Mouse (Mus musculus): ENCODE measurements at regions not wholly inside any gene's neighbourhood (a gene's known extent, or its start where the extent isn't known, plus 50 kb on each side); places are given as distances from the start of the nearest gene placed in this dataset.

DNA sequence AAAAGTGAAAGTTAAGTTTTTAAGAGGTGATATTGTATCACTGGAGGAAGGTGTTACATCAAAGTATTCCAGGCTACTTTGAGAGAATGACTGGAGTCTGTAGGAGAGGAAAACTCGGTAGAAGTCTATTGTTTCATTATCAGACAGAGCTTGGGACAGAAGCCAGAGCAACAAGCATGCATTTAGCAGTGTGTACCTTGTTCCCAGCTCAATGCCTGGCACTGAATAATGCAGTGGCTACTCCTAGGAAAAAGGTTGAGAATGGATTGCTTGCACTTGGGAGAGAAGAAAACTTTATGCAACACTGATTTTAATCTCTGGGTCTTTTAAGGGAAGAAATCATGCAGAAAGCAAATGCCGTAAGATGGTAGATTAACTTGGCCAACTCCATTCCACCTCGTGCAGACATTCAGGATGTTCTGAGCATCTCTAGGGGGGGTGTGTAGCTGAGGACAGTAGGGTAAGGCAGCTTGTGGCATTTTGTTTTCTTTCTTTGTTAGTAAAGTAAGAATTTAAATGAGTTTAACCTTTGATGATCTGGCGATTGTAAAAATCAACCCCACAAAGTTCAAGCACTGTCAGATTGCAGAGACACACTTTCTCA, 138.5 kb upstream of the Astn2 start:
- Histone ChIP-seq H3K4me2 (replicated peaks) (no peak overlapping the region), H3K27me3 (no peaks in the 10 kb centered on the region), H3K9me3 (replicated peaks) (no peaks in the 10 kb centered on the region), H3K4me3 (replicated peaks) (no peak overlapping the region), H3K27ac (replicated peaks) (no peak overlapping the region), H3K4me1 (no peaks in the 10 kb centered on the region), H3K9ac (no peak overlapping the region), H3K36me3 (no peaks in the 10 kb centered on the region)
- no peak for ATAC-seq (ENCODE audit: insufficient number of reproducible peaks, low FRiP score, low TSS enrichment, low read depth)
- 55% methylated on average over 4 of the region's 4 CpGs for WGBS

DNA sequence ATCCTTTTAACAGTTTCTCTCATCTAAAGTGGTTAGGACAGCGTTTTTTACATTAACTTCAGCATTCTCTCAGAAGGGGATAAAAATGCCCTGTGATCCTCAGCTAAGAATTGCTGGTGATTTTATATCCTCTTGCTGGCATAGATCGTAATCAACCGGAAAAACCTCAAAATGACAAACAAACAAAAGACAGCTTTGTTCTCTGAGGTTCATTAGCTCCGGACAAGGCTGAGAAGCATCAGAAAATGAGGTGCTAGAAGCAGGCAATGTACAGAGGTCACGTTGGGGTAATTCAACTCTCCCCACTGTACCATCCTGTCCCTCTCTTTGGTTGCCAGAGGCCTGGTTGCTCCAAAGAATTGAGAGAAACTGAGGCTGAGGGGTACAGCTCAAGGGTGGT, 120.0 kb upstream of the Astn2 start:
- Histone ChIP-seq H3K9ac (no peak overlapping the region), H3K4me2 (replicated peaks) (no peak overlapping the region), H3K4me1 (no peaks in the 10 kb centered on the region), H3K36me3 (no peaks in the 10 kb centered on the region), H3K4me3 (replicated peaks) (no peak overlapping the region), H3K27ac (replicated peaks) (no peak overlapping the region), H3K9me3 (replicated peaks) (no peaks in the 10 kb centered on the region), H3K27me3 (no peaks in the 10 kb centered on the region)
- 45% methylated on average over 5 of the region's 5 CpGs for WGBS
- no peak for ATAC-seq (ENCODE audit: insufficient number of reproducible peaks, low FRiP score, low TSS enrichment, low read depth)

DNA sequence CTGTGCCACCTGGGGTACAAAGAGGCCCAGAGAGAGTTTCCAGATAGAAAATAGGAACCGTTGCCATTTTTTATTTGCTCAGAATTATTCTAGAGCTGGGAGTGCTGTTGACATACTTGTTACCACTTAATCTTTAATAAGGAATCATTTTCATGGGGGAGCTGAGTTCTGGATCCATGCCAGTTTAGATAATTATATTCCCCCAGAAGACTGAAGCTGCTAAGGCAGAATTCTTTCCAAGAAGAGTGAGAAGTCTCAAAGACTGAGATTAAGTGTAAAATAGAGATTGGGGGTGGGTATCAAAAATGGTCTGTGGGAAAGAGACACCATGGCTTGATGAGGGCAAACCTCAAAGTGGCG, 119.5 kb upstream of the Astn2 start:
- no peaks in the 10 kb centered on the region for H3K27me3 ChIP-seq
- no peaks in the 10 kb centered on the region for H3K4me1 ChIP-seq
- ATAC-seq (ENCODE audit: insufficient number of reproducible peaks, low FRiP score, low TSS enrichment, low read depth): no peak
- no peak overlapping the region for H3K4me3 ChIP-seq (replicated peaks)
- no peaks in the 10 kb centered on the region for H3K9me3 ChIP-seq (replicated peaks)
- no peaks in the 10 kb centered on the region for H3K36me3 ChIP-seq
- no peak overlapping the region for H3K27ac ChIP-seq (replicated peaks)
- 69% methylated on average over 2 of the region's 2 CpGs for WGBS
- no peak overlapping the region for H3K9ac ChIP-seq
- no peak overlapping the region for H3K4me2 ChIP-seq (replicated peaks)

GRCm38 (mm10) chr4:66523238-66523885, 119.0 kb upstream of the Astn2 start:
- H3K36me3 ChIP-seq: no peaks in the 10 kb centered on the region
- no peaks in the 10 kb centered on the region for H3K9me3 ChIP-seq (replicated peaks)
- H3K4me3 ChIP-seq (replicated peaks): no peak overlapping the region
- 40% methylated on average over 8 of the region's 8 CpGs for WGBS
- H3K27me3 ChIP-seq: no peaks in the 10 kb centered on the region
- ATAC-seq (ENCODE audit: insufficient number of reproducible peaks, low FRiP score, low TSS enrichment, low read depth): peak; percentile 57
- no peak overlapping the region for H3K9ac ChIP-seq
- no peak overlapping the region for H3K27ac ChIP-seq (replicated peaks)
- no peak overlapping the region for H3K4me2 ChIP-seq (replicated peaks)
- no peaks in the 10 kb centered on the region for H3K4me1 ChIP-seq

GRCm38 (mm10) chr4:66522097-66522809, 117.8 kb upstream of the Astn2 start:
- H3K27me3 ChIP-seq: no peaks in the 10 kb centered on the region
- no peak overlapping the region for H3K9ac ChIP-seq
- H3K4me1 ChIP-seq: no peaks in the 10 kb centered on the region
- no peak overlapping the region for H3K4me3 ChIP-seq (replicated peaks)
- WGBS: 73% methylated on average over 2 of the region's 2 CpGs
- H3K36me3 ChIP-seq: no peaks in the 10 kb centered on the region
- no peak overlapping the region for H3K4me2 ChIP-seq (replicated peaks)
- no peak for ATAC-seq (ENCODE audit: insufficient number of reproducible peaks, low FRiP score, low TSS enrichment, low read depth)
- no peak overlapping the region for H3K27ac ChIP-seq (replicated peaks)
- no peaks in the 10 kb centered on the region for H3K9me3 ChIP-seq (replicated peaks)

DNA sequence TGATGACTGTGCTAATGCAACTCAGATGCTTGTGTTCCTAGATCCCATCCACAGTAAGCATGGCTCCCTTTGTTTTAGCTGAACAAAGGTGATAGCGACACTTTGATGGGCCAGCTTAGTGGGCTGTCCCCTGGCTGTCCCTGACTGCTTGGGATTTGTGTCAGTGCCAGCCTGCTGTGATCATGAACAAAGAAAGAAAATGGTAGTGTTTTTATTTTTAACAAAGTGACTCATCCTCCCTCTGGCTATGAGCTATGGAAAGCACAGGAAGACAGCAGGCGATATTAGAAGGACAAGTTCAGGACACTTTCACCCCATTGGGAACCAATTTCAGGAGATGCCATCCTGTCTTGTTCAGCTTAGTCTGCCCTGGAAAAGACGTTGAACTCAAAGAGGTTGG, 116.4 kb upstream of the Astn2 start:
- Histone ChIP-seq H3K9ac (no peak overlapping the region), H3K4me2 (replicated peaks) (no peak overlapping the region), H3K27ac (replicated peaks) (no peak overlapping the region), H3K27me3 (no peaks in the 10 kb centered on the region), H3K36me3 (no peaks in the 10 kb centered on the region), H3K4me1 (no peaks in the 10 kb centered on the region), H3K4me3 (replicated peaks) (no peak overlapping the region), H3K9me3 (replicated peaks) (no peaks in the 10 kb centered on the region)
- WGBS: 54% methylated on average over 3 of the region's 3 CpGs
- ATAC-seq (ENCODE audit: insufficient number of reproducible peaks, low FRiP score, low TSS enrichment, low read depth): no peak

DNA sequence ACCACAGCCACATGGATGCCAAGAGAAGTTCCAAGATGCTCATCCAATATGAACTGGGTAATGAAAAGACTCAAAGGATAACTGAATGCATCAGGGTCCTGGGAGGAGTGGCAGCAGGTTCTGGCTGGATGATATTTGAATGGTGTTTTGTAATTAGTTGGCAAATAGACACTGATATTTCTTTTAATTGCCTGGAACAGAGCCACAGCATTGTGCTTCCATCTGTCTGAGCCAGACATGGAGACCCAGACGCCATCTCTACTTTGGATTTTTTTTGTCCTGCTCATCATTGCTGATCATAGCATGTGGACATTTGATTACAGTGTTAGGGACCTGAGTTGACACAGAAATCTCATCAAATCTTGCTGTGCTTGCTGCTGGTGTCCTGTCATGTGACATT, 111.4 kb upstream of the Astn2 start:
- Histone ChIP-seq H3K4me3 (replicated peaks) (no peak overlapping the region), H3K36me3 (no peaks in the 10 kb centered on the region), H3K9ac (no peak overlapping the region), H3K4me2 (replicated peaks) (no peak overlapping the region), H3K4me1 (no peaks in the 10 kb centered on the region), H3K27me3 (no peaks in the 10 kb centered on the region), H3K9me3 (replicated peaks) (no peaks in the 10 kb centered on the region), H3K27ac (replicated peaks) (no peak overlapping the region)
- 74% methylated on average over 1 of the region's 1 CpGs for WGBS
- no peak for ATAC-seq (ENCODE audit: insufficient number of reproducible peaks, low FRiP score, low TSS enrichment, low read depth)

GRCm38 (mm10) chr4:66483496-66483895, 79.1 kb upstream of the Astn2 start:
- H3K9ac ChIP-seq: no peak overlapping the region
- no peaks in the 10 kb centered on the region for H3K9me3 ChIP-seq (replicated peaks)
- no peaks in the 10 kb centered on the region for H3K27me3 ChIP-seq
- no peak for ATAC-seq (ENCODE audit: insufficient number of reproducible peaks, low FRiP score, low TSS enrichment, low read depth)
- 54% methylated on average over 6 of the region's 6 CpGs for WGBS
- H3K36me3 ChIP-seq: no peaks in the 10 kb centered on the region
- H3K27ac ChIP-seq (replicated peaks): no peak overlapping the region
- no peaks in the 10 kb centered on the region for H3K4me1 ChIP-seq
- no peak overlapping the region for H3K4me2 ChIP-seq (replicated peaks)
- H3K4me3 ChIP-seq (replicated peaks): no peak overlapping the region

DNA sequence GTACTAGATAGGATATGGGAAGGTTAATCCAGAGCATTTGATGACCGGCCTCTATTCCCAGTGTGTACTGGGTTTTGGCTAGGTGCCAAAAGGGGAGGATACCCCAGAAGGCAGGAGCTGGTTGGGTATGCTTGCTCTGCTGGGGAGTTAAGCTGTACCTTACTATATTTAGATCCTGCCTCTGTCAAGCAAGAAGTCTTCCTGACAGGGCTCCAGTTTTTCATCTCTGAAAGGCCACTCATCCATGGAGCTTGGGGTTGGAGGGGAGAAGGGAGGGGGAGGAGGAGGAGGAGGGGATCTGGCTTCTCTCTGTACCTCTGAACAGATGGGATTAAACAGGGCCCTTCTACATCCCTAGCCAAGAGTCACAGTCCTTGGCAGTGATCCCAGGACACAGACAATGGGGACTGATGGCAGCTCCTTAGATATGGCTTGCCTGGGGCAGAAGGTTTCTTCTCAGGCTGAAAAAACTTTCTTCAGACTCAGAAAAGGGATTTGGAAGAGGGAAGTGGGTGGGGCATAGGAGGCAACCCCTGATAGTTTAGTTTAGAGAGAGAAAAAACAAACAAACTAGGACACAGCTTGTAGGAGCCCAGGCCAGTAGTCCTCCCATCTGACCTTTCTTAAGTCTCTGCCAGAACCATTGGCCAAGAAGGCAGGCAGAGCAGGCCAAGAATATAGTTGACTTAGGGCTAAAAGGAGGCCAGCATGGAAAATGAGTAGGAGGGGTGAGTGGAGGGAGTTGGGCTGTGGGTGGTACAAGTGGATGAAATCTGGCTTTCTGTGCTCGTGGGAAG, 78.3 kb upstream of the Astn2 start:
- Histone ChIP-seq H3K27me3 (no peaks in the 10 kb centered on the region), H3K36me3 (no peaks in the 10 kb centered on the region), H3K4me3 (replicated peaks) (no peak overlapping the region), H3K4me2 (replicated peaks) (no peak overlapping the region), H3K9ac (no peak overlapping the region), H3K9me3 (replicated peaks) (no peaks in the 10 kb centered on the region), H3K4me1 (no peaks in the 10 kb centered on the region), H3K27ac (replicated peaks) (no peak overlapping the region)
- 46% methylated on average over 2 of the region's 2 CpGs for WGBS
- peak; percentile 69 for ATAC-seq (ENCODE audit: insufficient number of reproducible peaks, low FRiP score, low TSS enrichment, low read depth)

- 79% methylated on average over 8 of the region's 8 CpGs for WGBS
- H3K27ac ChIP-seq (replicated peaks): no peak overlapping the region
- H3K27me3 ChIP-seq: no peaks in the 10 kb centered on the region
- H3K9me3 ChIP-seq (replicated peaks): no peaks in the 10 kb centered on the region
- no peak for ATAC-seq (ENCODE audit: insufficient number of reproducible peaks, low FRiP score, low TSS enrichment, low read depth)
- H3K36me3 ChIP-seq: no peaks in the 10 kb centered on the region
- H3K4me2 ChIP-seq (replicated peaks): no peak overlapping the region
- H3K4me1 ChIP-seq: no peaks in the 10 kb centered on the region
- no peak overlapping the region for H3K9ac ChIP-seq
- H3K4me3 ChIP-seq (replicated peaks): no peak overlapping the region
These were observed 74.3 kb upstream of the Astn2 start for GRCm38 (mm10) chr4:66478601-66479217.

Measured in embryonic facial prominence, embryonic 15.5 days (tissue).